Mouse (Mus musculus) hindbrain, embryonic 11.5 days (tissue): ENCODE results near the gene Ankrd60. TPM values are rescaled to one million over a fixed set of nuclear protein-coding genes. Genes with fewer than 3 reads are reported as not detected.

Experiments used
- ATAC-seq: fragments of 200-750 bp; cut with Nextera tagmentation; 2 replicates; pipeline ENCODE4 v1.8.0; 2017; ENCODE audit warnings: mild to moderate bottlenecking, moderate TSS enrichment, moderate library complexity; ENCODE audit not compliant: low FRiP score
- DNase-seq: peaks from one replicate; pipeline ENCODE4 v3.0.0-alpha.2; 2015; ENCODE audit warnings: low spot score
- H3K27ac ChIP-seq: fragments of 300-500 bp; sonication (generic); 2 replicates; pipeline ENCODE4 v1.5.1; 2014; ENCODE audit warnings: mild to moderate bottlenecking, low read depth, low read length
- H3K27me3 ChIP-seq: fragments of 300-500 bp; sonication (generic); 2 replicates; pipeline ENCODE4 v1.6.1; 2014; ENCODE audit warnings: mild to moderate bottlenecking, low read length, moderate library complexity, mixed read lengths; ENCODE audit not compliant: control insufficient read depth, insufficient read depth
- H3K36me3 ChIP-seq: fragments of 300-500 bp; sonication (generic); 2 replicates; pipeline ENCODE4 v1.6.1; 2014; ENCODE audit warnings: mild to moderate bottlenecking, low read length, moderate library complexity, mixed read lengths; ENCODE audit not compliant: control insufficient read depth, insufficient read depth
- H3K4me1 ChIP-seq: fragments of 300-500 bp; sonication (generic); replicated peaks from 2 replicates; pipeline ENCODE4 v1.6.1; 2014; ENCODE audit warnings: low read length, mixed read lengths; ENCODE audit not compliant: control insufficient read depth, insufficient read depth
- H3K4me2 ChIP-seq: fragments of 300-500 bp; sonication (generic); replicated peaks from 2 replicates; pipeline ENCODE4 v1.6.1; 2014; ENCODE audit warnings: mild to moderate bottlenecking, low read depth, low read length
- H3K4me3 ChIP-seq: fragments of 300-500 bp; sonication (generic); 2 replicates; pipeline ENCODE4 v1.5.1; 2014; ENCODE audit warnings: low read depth, low read length
- H3K9ac ChIP-seq: fragments of 300-500 bp; sonication (generic); 2 replicates; pipeline ENCODE4 v1.6.1; 2014; ENCODE audit warnings: low read depth, low read length
- H3K9me3 ChIP-seq: fragments of 300-500 bp; sonication (generic); 2 replicates; pipeline ENCODE4 v1.6.1; 2016; ENCODE audit warnings: low read length; ENCODE audit not compliant: control insufficient read depth
- WGBS: fragments of 180-500 bp; shearing (Covaris S2); extraction: QIAGEN DNeasy Blood & Tissue Kit; methylation state at CpG from one replicate; pipeline ENCODE4 v1.1.7; 2014; 5-methylcytosine and 5-hydroxymethylcytosine counted together
- polyA plus RNA-seq: library from polyadenylated mRNA; unstranded; fragments of >200 nt; fragmentation: Nextera tagmentation; extraction: Ambion mirVana; gene quantifications from 2 replicates; pipeline ENCODE4 v1.2.1, GENCODE M21; 2014

Gene Ankrd60
- polyA plus RNA-seq, 1 experiment from 2014 or later, result not detected

DNA sequence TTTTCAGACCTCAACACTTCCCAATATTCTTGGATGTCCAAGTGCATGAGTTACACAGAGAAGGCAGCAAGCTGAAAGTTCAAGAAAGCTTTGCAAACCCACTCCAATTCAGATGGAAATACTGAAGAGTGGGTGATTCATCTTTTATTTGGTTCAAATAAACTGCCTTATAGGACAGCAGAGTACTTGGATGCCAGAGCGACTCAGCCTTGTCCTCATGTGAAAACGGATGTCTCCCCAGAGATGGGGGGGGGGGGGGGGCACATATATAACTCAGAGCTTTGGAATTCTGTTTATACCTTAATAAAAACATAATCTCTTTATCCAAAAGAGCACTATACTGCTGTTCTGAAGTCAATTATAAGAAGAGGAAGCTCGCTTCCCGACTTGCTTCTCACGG lies 9.2 kb upstream of the Ankrd60 start:
- WGBS, result 78% methylated on average over 5 of the region's 5 CpGs
- no peaks in the 10 kb centered on the region for H3K36me3 ChIP-seq

DNA sequence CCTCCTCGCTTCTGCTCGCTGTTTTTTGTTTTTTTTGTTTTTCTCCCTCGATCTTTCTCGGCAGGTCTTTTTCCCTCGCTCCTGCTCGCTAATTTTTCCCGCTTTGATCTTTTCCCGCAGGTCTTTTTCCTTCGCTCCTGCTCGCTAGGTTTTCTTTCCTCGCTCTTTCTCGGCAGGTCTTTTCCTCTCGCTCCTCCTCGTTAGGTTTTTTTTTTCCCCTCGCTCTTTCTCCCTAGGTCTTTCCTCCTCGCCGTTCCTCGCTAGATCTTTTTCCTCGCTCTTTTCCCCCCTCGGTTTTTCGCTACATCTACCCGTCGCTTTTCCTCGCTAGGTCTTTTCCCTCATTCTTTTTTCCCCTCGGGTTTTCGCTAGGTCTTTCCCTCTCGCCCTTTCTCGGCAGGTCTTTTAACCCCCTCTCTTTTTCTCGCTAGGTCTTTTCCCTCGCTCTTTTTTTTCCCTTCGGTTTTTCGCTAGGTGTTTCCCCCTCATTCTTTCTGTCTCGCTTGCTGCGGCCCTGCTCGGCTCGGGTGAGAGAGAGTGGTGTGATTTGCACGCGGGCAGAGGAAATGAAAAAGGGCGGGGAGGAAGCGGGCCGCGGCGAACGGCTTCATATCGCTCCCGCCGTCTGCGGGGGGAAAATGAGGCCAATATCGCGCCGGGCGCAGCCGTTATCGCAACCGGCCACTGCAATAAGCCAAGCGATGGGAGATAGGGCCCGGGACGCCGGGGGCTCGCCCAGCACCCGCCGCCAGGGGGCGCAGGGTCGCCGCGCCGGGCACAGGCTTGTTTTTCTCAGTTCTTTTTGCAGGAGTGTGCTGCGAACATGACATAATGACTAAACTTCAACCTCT lies 8.2 kb upstream of the Ankrd60 start:
- H3K4me3 ChIP-seq, result peak overlapping the region; percentile 34
- 0 out of 2 replicates have a peak overlapping the region, but pooled peaks have one; percentile 20 for H3K27ac ChIP-seq
- peak overlapping the region; percentile 78 for H3K4me2 ChIP-seq
- no peaks in the 10 kb centered on the region for H3K9me3 ChIP-seq
- under 1% methylated on average over 68 of the region's 68 CpGs for WGBS
- DNase-seq, result peak; percentile 91
- H3K36me3 ChIP-seq, result no peaks in the 10 kb centered on the region
- peaks cover 7% of the 10 kb centered on the region for H3K27me3 ChIP-seq
- H3K9ac ChIP-seq, result peak overlapping the region; percentile 48
- peak; percentile 56 for ATAC-seq
- no peaks in the 10 kb centered on the region for H3K4me1 ChIP-seq

More for the DNA sequence above, 9.2 kb upstream of the Ankrd60 start:
- no peak overlapping the region for H3K4me3 ChIP-seq
- DNase-seq (no peak), ATAC-seq (no peak)
- H3K27me3 ChIP-seq, result peaks cover 7% of the 10 kb centered on the region
- H3K9me3 ChIP-seq, result no peaks in the 10 kb centered on the region
- H3K4me2 ChIP-seq, result no peak overlapping the region
- no peaks in the 10 kb centered on the region for H3K4me1 ChIP-seq
- no peak overlapping the region for H3K27ac ChIP-seq
- H3K9ac ChIP-seq, result no peak overlapping the region

DNA sequence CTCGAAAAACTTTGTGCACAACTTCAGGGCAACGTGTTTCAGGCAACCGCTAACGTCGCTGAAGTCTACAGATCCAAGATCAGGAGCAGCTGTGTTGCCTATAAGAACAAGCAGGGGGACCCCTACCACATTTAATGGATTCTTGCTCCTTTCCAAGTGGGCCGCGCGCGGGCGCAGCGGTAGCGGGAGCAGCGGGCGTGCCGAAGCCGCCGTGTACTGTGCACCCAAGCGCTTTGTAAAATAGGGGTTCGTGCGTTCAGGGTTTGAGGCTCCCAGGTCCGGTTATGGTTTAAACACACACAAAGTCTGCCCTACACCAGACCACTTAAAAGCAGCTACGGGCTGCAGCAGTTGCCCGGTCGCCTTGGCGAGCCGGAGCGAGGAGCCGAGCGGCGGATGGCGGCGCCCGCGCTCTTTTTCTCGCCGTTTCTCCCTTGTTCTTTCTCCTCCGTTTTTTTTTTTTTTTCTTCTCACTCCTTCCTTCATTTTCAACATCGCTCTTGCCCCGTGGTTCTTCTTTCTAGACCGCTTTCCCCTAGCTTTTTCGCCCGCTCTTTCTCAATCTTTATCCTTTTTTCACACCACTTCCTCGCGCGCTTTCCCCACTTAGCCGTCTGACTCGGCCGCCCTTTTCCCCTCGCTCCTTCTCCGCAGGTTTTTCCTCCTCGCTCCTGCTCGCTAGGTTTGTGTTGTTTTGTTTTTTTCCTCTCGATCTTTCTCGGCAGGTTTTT lies 7.4 kb upstream of the Ankrd60 start:
- Histone ChIP-seq H3K27ac (no peak overlapping the region), H3K4me3 (peak overlapping the region; percentile 34), H3K4me2 (peak overlapping the region; percentile 78), H3K27me3 (peaks cover 7% of the 10 kb centered on the region), H3K4me1 (no peaks in the 10 kb centered on the region), H3K9me3 (no peaks in the 10 kb centered on the region), H3K36me3 (no peaks in the 10 kb centered on the region), H3K9ac (peak overlapping the region; percentile 48)
- peak; percentile 86 for DNase-seq
- ATAC-seq, result peak; percentile 75
- under 1% methylated on average over 54 of the region's 54 CpGs for WGBS

DNA sequence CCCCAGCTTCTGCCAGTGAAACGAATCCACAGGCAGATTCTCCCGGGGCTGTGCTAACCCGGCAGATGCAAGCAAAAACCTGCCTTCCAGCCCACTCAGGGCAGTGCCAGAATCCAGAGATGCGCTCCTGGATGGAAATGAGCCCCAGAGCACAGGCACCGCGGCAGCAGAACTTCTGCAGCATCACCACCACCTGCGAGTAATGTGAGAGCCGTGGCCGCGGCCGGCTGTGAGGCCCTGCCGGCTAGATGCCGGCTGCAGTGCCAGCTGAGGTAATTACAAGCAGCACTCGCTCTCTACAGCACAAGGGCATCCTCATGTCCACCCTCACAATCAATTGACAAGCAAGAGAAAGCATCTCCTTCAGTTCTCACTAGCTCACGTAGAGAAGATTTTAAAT lies 6.2 kb upstream of the Ankrd60 start:
- Histone ChIP-seq H3K27me3 (peaks cover 7% of the 10 kb centered on the region), H3K4me2 (no peak overlapping the region), H3K4me1 (no peaks in the 10 kb centered on the region), H3K27ac (no peak overlapping the region; the same call in 1 of the 2 replicates), H3K9ac (no peak overlapping the region), H3K36me3 (no peaks in the 10 kb centered on the region), H3K9me3 (no peaks in the 10 kb centered on the region), H3K4me3 (no peak overlapping the region)
- DNase-seq (no peak), ATAC-seq (no peak)
- WGBS, result 42% methylated on average over 15 of the region's 15 CpGs

DNA sequence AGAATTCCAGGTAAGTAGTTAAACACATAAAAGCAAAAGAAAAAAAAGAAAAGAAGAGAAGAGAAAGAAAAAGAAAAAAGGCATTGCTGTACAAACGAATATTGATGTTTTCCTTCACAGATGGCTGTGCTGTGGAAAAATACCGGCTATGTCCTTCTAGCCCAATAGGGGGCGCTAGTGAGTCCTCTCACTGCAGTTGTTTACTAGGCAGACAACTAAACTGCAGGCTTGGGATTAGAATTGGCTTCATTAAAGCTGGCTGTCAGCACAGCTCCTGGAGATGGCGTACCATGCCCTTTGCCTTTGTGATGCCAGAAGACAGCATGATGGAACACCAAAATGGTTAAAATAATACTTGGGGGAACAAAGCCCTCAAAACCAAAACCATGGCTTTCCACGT lies 5.3 kb upstream of the Ankrd60 start:
- Histone ChIP-seq H3K27ac (no peak overlapping the region), H3K27me3 (peaks cover 7% of the 10 kb centered on the region), H3K4me3 (no peak overlapping the region), H3K9ac (no peak overlapping the region), H3K9me3 (no peaks in the 10 kb centered on the region), H3K4me1 (no peaks in the 10 kb centered on the region; the same call in 1 of the 2 replicates), H3K4me2 (no peak overlapping the region), H3K36me3 (no peaks in the 10 kb centered on the region)
- 40% methylated on average over 5 of the region's 5 CpGs for WGBS
- DNase-seq (peak; percentile 72), ATAC-seq (no peak)

DNA sequence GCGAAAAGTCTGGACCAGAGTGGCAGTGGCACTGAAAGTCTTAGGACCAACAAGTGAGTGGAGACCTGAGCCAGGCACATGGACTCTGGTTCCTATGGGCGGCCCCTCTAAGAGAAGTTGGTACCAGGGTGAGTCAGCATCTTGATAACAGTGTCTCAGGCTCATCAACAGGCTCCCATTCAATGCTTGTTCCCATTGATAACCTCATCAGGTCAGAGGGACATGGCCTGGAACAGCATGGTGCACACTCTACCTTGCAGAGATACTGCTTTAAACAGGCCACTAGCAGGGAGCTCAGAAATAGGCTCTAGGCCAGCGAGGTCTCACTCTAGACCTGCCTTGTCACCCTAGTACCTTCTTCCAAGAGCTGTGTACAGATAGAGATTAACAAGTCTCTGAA lies 4.7 kb upstream of the Ankrd60 start:
- H3K4me3 ChIP-seq, result no peak overlapping the region
- no peak for ATAC-seq
- no peak for DNase-seq
- H3K9ac ChIP-seq, result no peak overlapping the region
- H3K9me3 ChIP-seq, result no peaks in the 10 kb centered on the region
- H3K36me3 ChIP-seq, result no peaks in the 10 kb centered on the region
- H3K4me1 ChIP-seq, result no peaks in the 10 kb centered on the region; the same call in 1 of the 2 replicates
- H3K27me3 ChIP-seq, result peaks cover 7% of the 10 kb centered on the region
- no peak overlapping the region for H3K27ac ChIP-seq
- 95% methylated on average over 3 of the region's 3 CpGs for WGBS
- H3K4me2 ChIP-seq, result no peak overlapping the region

DNA sequence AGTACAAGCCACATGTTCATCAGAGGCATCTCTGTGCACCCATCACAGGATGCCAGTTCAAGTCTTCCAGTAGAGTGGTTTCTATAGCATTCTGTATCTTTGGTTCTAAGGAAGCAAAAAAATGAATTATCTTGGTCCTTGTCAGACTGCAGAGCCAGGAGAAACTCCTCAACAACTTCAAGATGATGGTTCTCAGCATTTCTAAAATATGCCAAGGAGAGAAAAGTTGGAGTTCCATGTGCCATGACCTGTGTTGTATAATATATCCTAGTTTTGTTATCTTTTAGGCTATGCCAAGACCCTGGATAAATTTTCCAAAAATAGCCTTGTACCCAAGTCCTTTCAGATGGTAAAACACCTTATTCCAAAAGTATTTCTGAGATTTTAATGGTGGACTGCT lies 2.9 kb upstream of the Ankrd60 start:
- H3K4me3 ChIP-seq, result no peak overlapping the region
- no peaks in the 10 kb centered on the region for H3K36me3 ChIP-seq
- H3K4me2 ChIP-seq, result no peak overlapping the region
- H3K27ac ChIP-seq, result no peak overlapping the region
- H3K9ac ChIP-seq, result no peak overlapping the region
- no peak for ATAC-seq
- DNase-seq, result peak; percentile 46
- H3K27me3 ChIP-seq, result peaks cover 7% of the 10 kb centered on the region
- no peaks in the 10 kb centered on the region for H3K9me3 ChIP-seq
- no peaks in the 10 kb centered on the region; the same call in 1 of the 2 replicates for H3K4me1 ChIP-seq

DNA sequence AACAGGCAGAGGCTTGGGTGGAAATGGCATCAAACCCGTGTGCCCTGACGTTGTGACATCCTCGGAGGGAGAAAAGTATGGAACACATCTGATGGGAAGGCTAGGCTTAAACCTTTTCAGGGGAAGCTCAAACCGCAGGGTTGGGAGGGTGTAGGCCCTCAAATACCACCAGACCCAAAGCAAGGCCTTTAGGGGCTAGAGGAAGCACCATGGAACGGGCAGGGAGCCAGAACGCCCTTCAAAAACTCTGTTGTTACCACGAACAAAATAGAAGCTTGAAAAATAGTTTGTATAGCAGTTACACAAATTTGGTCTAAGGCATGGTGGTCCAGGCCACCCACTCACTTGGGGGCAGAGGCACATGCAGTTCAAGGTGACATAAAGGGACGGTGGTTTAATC lies 430 bp upstream of the Ankrd60 start:
- peak overlapping the region; percentile 48 for H3K4me3 ChIP-seq
- H3K27me3 ChIP-seq, result peaks cover 2% of the 10 kb centered on the region; the same call in 1 of the 2 replicates
- H3K4me1 ChIP-seq, result no peaks in the 10 kb centered on the region; the same call in 1 of the 2 replicates
- WGBS, result 34% methylated on average over 8 of the region's 8 CpGs
- H3K27ac ChIP-seq, result no peak overlapping the region
- no peaks in the 10 kb centered on the region for H3K9me3 ChIP-seq
- peak overlapping the region; percentile 93 for H3K4me2 ChIP-seq
- peak overlapping the region; percentile 60; the same call in 1 of the 2 replicates for H3K9ac ChIP-seq
- ATAC-seq (peak; percentile 9; the same call in 1 of the 2 replicates), DNase-seq (no peak)
- no peaks in the 10 kb centered on the region for H3K36me3 ChIP-seq
